Mouse (Mus musculus): ENCODE data around the gene Ccdc15. TPM values are rescaled to one million over a fixed set of nuclear protein-coding genes. Genes with fewer than 3 reads are reported as not detected.
"Not testable (repeated sequence)": the region's sequence is repeated elsewhere in the genome, so short reads cannot be mapped to it uniquely, and the experiment has no call there.

Ccdc15 gene
- total RNA-seq, 2 experiments from 2014 or later: 5.5 to 5.7 TPM

GRCm38 (mm10) chr9:37354485-37354884, 6.3 kb upstream of the Ccdc15 start:
- intact Hi-C loops (cut with DNase I): no loop called here
- DNase-seq: no peak

- no peak for DNase-seq
- intact Hi-C loops (cut with DNase I): no loop called here
Measured at GRCm38 (mm10) chr9:37351266-37351665, 3.0 kb upstream of the Ccdc15 start.

- intact Hi-C loops (cut with DNase I): no loop called here
Measured at GRCm38 (mm10) chr9:37349050-37349449, 818 bp upstream of the Ccdc15 start.

DNA sequence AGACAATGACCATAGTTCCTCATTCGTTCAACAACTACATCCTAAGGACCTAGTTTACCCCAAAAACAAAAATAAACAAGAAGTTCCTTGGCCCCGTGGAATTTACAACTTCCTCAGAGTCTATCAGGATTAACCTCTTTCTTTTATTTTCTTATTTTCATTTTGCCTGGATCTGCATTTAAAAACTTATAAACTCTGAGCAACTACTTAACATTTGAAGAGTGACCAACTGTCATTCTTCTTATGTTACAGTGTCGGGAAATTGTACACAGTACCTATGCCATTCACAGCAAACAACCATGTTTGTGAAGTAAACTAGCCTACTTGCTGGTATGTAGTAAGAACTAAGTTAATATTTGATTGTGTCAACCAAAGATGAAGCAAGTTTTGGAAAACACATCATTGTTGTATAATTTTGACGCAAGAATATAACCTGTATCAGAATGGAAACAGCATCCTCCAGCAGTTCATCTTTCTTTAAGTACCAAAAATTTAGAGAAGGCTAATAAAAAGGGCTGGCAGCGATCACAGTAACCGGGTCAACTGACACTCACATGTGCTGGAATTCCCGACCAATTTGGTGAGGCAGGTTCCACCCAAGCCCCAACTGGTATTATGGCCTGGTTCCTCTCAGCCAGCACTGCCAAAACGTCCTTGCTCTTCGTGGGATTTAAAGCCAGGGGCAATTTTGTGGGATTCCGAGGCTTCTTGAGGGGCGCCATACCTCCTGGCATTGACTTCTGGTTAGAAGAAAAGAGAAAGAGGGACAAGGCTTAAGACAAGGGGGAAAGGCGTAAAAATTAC, 846 bp downstream of the Ccdc15 start:
- intact Hi-C loops (cut with DNase I): no loop called here
- DNase-seq: no peak

More at GRCm38 (mm10) chr9:37349050-37349449, 818 bp upstream of the Ccdc15 start:
- DNase-seq: no peak

- intact Hi-C loops (cut with DNase I): no loop called here
Measured at GRCm38 (mm10) chr9:37345406-37345805, 2.8 kb downstream of the Ccdc15 start.

GRCm38 (mm10) chr9:37329456-37329855, 18.8 kb downstream of the Ccdc15 start:
- DNase-seq: no peak
- intact Hi-C loops (cut with DNase I): loop anchor here (10.0 kb wide), 3 partner anchors 75 to 435 kb away; partner anchors contain the start of gene Slc37a2

More at GRCm38 (mm10) chr9:37345406-37345805, 2.8 kb downstream of the Ccdc15 start:
- no peak for DNase-seq

DNA sequence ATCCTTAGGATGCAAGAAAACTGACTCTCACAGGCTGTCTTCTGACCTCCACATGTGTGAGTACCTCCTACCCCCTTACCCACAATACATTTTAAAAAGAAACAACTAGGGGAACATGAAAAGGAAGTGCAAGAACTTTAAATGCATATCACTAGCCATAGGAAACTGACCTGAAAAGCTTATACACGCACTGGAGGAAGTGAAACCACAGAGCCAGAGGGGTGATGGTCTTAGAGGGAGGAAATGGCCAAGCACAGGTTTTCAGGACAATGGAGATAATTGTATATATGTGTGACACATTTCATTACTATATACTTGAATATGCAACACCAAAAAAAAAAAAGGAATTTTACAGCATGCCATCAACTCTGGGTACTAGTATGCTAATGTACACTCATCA, 46.5 kb downstream of the Ccdc15 start:
- DNase-seq: no peak
- intact Hi-C loops (cut with DNase I): no loop called here

- intact Hi-C loops (cut with DNase I): not testable (repeated sequence)
Measured at GRCm38 (mm10) chr9:37300501-37300900, 47.7 kb downstream of the Ccdc15 start.

GRCm38 (mm10) chr9:37295586-37295985, 52.6 kb downstream of the Ccdc15 start:
- no peak for DNase-seq
- intact Hi-C loops (cut with DNase I): no loop called here

More at GRCm38 (mm10) chr9:37300501-37300900, 47.7 kb downstream of the Ccdc15 start:
- not testable (repeated sequence) for DNase-seq

GRCm38 (mm10) chr9:37266622-37267021, 81.6 kb downstream of the Ccdc15 start:
- intact Hi-C loops (cut with DNase I): no loop called here
- DNase-seq: no peak

DNA sequence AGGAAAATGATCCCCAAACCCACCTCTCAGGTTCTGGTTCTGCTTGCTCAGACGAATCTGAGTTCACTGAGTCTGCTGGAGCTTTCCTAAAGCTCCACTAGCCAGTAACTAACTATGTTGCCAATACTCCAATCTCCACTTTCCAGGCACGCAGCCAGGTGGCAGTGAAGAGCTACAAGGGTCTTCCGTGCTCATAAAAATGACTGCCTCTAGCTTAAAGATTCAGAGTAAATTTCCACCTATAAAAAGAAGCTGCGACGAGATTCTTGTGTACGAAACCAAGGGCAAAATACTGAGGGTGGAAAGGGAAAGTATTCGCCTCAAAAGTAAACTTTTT, 92.4 kb downstream of the Ccdc15 start:
- intact Hi-C loops (cut with DNase I): loop anchor here (10.0 kb wide), 1 partner anchor 69 kb away; no protein-coding TSS in a partner anchor
- peak; percentile 75 for DNase-seq

GRCm38 (mm10) chr9:37255149-37255888, 92.9 kb downstream of the Ccdc15 start, which contains the start of gene Slc37a2:
Gene Slc37a2 (minus strand): TSS chr9:37255738.
- peak; percentile 60 for DNase-seq
- intact Hi-C loops (cut with DNase I): loop anchor here (10.0 kb wide), 1 partner anchor 69 kb away; no protein-coding TSS in a partner anchor

DNA sequence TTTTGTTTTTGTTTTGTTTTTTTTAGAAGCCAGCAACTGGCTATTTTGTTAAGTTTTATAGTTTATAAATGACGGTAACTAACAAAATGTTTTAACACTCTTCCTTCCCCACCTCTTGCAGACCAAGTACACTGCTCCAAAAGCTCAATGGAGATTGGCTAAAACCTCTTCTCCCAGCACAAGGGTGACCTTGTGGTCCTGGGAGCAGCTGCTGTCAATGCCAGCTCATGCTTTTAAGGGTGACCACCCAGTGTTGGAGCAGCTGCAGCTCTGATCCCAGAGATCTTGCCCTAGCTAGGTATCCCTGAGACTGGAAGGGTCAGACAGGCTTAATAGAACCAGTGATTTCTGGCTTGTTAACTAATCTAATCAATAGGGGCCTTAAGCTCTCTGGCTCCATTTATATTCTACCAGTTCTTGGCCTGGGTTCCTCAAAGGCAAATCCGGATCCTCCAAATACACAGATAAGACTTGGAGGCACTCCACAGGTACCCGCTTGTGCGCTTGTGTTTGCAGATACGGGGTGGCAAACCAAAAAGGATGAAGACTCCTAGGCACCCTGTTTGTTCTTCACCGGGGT, 93.6 kb downstream of the Ccdc15 start:
- intact Hi-C loops (cut with DNase I): loop anchor here (10.0 kb wide), 1 partner anchor 70 kb away; no protein-coding TSS in a partner anchor

DNA sequence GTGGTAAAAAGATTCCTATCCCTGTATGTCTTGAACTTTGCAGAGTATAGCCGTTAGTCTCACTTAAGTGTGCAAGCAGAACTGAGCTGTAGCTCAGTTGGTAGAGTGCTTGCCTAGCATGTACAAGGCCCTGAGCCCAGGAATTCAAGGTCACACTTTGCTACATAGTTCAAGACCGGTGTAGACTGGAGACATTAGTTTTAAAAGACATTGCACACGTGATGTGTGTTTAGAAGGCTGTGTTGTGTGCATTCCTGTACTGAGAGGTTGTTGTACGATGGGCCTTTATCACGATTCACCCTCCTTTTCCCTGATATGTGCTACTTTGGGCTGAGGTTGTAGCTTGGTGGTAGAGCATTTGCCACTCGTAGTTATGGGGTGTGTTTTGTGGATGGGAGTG, 97.6 kb downstream of the Ccdc15 start:
- DNase-seq: no peak
- intact Hi-C loops (cut with DNase I): loop anchor here (10.0 kb wide), 1 partner anchor 74 kb away; no protein-coding TSS in a partner anchor

More for the DNA sequence above, 93.6 kb downstream of the Ccdc15 start:
- no peak for DNase-seq

DNA sequence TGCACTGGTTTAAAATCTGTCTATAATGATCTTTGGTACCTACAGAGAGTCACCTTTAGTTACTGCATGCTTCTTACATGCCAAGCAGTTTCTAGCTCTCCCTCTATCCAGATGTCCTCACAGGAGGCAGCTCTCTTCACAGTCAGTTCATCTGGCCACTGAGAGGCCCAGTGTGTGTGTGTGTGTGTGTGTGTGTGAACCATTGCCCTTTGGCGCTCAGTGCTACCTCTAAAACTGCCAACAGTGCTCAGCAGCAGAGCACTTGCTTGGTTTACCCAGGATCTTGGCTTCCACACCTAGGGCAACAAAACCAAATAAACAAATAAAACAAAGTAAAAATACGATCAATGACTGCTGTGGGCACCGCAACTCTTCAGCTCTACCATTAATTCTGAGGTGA, 98.3 kb downstream of the Ccdc15 start:
- intact Hi-C loops (cut with DNase I): loop anchor here (10.0 kb wide), 1 partner anchor 75 kb away; no protein-coding TSS in a partner anchor

DNA sequence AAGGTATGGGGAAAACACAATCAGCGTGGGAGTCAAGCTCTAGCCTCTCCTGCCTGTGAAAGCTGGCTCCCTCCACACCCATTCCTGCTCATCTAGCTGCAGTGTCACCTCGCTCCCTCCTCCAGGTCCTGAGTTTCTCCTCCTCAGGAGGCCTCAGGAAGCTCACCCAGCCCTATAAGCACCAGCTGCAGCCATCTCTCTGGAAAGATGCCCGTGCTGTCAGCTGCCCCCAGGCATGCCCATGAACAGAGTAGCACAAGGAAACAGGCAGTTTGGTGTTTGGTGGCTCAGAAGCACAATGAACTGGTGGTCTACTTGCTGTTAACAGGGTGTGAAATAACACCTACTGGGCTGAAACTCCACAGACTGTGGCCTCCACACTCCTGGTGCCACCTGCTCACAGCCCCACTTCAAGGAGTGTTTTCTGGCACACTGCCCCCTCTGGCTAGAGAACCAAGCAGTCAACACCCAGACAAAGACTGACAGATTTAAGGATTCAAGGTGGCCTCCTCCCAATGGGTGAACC, 99.8 kb downstream of the Ccdc15 start:
- DNase-seq: peak; percentile 69

More for the DNA sequence above, 98.3 kb downstream of the Ccdc15 start:
- no peak for DNase-seq

DNA sequence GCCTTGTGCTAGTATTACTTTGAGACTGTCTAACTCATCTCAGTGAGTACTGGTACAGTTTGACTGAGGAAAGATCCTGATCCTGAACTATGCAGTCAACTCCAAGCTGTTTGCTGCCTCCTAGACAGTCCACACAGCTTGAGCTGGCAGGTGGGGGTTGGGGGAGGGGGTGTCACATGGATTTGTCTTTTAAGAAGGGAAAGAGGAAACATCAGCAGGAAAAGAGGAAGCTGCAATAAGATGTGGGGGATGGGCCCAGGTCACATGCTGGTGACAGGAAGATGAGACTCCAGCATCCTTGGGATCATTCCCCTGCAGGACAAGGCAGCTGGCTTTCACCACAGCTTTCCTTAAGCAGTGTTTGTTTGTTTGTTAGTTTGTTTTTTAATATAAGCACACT, 100.8 kb downstream of the Ccdc15 start:
- no peak for DNase-seq
- intact Hi-C loops (cut with DNase I): no loop called here

More for the DNA sequence above, 99.8 kb downstream of the Ccdc15 start:
- intact Hi-C loops (cut with DNase I): no loop called here

- no peak for DNase-seq
- intact Hi-C loops (cut with DNase I): no loop called here
Measured at GRCm38 (mm10) chr9:37245810-37246209, 102.4 kb downstream of the Ccdc15 start.

DNA sequence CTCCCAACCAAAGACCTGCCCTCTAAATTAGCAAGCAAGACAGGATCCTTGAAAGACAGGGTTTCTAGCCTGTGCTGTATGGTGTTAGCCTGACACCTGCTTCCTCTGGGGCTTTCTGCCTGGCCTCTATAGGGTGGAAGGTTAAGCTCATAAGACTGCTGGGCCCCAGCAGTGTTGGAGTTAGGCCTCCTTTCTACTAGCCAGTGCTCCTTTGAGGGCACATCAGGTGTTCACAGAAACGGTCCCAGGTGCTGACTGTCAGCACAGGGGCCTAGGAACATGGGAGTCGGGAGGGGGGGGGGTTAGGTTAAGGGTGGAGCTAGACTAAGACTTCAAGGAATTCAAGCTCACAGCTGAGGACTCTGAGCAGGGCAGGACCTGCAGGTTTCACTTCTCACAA, 102.8 kb downstream of the Ccdc15 start:
- intact Hi-C loops (cut with DNase I): no loop called here
- no peak for DNase-seq

DNA sequence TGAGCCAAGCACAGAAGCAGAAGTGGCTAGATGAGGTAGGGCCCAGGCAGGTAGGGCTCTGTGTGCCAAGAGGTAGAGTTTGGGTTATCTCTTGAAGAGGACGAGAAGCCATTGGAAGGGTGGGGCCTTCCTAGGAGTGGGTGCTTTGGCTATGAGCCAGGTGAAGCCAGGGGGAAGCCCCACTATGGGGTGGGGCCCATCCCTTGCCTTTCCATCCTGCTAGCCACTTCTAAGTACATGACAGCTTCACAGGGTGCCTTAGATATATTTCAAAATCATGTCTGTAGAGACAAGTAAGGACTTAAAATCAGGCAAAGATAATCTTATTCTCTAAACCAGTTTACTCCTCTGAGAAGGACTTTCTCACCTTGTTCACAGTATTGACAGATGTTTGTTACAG, 103.6 kb downstream of the Ccdc15 start:
- no peak for DNase-seq
- intact Hi-C loops (cut with DNase I): no loop called here

GRCm38 (mm10) chr9:37242764-37243163, 105.5 kb downstream of the Ccdc15 start:
- DNase-seq: no peak
- intact Hi-C loops (cut with DNase I): no loop called here
